Mouse (Mus musculus): ENCODE data around the gene Irak3. TPM values are rescaled to one million over a fixed set of nuclear protein-coding genes. Genes with fewer than 3 reads are reported as not detected.

Irak3 gene
- total RNA-seq, 2 experiments from 2014 or later = 2.1 to 2.4 TPM

DNA sequence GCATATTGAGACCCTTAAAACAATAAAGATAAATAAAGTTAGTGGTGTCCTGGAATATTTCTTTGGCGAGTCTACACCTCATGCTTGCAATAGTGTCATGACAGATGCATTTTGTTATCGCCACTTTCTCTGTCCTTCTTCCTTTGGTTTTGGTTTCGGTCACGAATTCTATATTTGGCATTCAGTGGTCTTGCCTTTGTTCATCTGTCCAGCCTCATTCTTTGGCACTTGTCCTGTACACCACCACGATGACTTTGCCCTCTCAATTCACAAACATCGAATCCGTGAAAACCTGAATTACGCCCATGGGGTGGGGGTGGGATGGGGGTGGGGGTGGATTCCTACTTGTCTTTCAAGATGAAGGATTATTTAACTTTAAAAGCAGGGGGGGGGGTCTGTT is 6.1 kb upstream of the Irak3 start:
- intact Hi-C loops (cut with DNase I) = no loop called here
- no peak for DNase-seq

DNA sequence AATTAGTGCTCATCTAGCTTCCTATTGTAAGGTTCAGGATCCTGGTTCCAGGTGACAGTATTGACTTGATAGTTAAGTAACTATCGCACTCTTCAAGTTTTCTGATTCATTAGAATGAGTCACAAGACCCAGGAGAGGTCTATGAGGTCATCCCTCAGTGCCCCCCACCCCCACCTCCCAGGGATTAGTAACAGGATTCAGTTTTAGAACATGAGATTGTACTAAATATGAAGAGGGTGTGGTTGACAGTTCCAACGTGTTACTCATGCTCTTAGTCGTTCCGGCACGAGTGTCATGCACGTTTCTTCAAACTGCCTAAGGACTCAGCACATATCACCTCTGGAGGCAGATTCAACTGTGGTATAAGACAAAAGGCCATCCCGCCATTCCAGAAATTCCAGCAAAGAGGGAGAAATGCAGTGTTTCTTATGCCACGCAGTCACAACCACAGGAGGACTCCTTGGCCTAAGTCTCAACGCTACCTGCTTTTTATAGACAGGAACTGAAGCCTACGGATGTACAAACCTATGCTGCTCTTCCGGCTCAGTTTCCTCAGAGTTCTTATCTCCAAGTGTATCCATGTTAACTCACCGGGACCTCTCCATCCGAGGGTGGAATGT is 2.8 kb upstream of the Irak3 start:
- no peak for DNase-seq
- intact Hi-C loops (cut with DNase I) = no loop called here

DNA sequence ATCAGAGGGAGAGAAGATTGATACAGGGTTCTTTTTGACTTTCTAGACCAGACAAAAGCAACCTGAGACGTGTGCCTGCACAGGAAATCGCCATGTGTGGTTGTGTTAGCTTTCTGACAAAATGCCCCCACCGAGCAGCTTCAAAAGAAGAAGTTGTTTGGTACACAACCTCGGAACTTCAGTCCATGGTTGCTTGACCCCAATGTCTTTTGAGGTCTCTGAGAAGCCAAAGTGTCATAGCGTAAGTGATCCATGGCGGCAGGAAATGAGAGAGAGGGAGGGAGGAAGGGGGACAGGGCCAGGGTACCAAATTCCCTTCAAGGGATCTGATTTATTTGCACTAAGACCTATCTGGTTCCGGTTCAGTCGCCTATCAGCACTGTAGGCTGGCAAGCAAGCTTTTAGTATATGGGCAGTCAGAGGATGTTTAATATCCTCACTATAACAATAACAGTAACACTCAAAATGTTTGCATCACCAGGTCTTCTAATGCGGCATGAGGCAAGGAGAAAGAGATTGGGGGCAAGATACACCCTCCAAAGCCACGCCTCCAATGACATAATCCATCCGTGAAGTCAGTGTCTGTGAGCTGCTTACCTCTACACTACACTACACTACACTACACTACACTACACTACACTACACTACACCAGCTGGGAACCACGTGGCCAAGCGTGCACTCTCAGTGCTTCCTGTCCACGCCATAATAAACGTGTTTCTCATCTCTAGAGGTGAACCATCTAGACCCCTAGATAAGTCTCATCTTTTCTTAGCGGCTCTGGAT is 729 bp upstream of the Irak3 start:
- no peak for DNase-seq
- intact Hi-C loops (cut with DNase I) = no loop called here

DNA sequence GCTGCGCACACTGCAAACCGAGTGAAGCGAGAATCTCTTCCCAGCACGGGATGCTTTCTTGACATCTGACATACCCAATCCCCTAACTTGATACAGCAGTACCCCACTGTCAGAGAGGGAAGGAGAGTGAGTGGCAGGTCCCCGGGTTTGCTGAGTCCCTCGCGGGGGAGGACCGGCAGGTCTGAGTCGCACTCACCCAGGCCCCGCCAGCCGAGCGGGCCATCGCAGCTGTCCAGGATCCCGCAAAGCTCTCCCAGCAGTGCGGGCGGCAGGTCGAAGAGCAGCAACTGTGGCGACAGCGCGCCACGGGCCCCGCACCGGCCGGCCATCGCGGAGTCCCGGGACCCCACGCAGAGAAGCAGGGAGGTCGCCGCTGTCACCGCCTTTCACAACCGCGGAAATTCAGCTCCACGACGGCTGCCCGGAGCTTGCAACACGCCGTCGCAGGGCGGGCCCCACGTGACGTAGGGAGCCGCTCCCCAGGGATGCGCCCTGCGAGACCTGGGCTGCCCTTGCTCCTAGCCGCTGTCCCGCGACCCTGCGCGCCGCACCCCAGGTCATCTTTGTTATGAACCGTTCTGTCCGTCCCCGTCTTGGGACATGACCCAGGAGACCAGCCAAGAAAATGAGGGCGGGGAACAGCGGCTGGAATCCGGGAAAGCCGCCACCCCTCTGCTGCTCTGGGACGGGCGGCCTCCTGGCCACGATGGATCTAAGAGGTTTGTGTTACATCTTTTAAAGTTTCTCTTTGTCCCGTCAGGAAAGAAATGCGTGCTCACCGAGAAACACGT is 604 bp downstream of the Irak3 start, which contains the start of gene Tmbim4:
Tmbim4 (plus strand) TSS at position 460 of the 791 bp plus-strand sequence.
- DNase-seq = peak; percentile 80 to 84
- intact Hi-C loops (cut with DNase I) = no loop called here

- intact Hi-C loops (cut with DNase I) = no loop called here
- DNase-seq = no peak
These were observed 4.7 kb downstream of the Irak3 start for GRCm38 (mm10) chr10:120197061-120197835.

- intact Hi-C loops (cut with DNase I) = no loop called here
- DNase-seq = no peak
These were observed 8.7 kb downstream of the Irak3 start for GRCm38 (mm10) chr10:120193255-120193654.

DNA sequence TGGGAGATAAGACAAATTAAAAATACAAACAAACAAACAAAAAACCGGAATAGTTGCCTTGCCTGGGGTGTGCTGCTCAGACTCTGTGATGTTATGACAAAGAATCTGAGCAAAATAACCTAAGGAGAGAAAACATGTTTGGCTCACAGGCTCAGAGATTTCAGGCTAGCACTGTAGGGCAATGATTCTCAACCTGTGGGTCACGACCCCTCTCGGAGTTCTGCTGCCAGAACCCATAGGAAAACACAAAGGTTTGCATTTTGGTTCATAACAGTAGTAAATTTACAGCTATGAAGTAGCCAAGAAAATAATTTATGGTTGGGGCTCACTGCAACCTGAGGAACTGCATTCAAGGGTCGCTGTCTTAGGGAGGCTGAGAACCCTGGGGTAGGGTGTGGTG is 9.7 kb downstream of the Irak3 start:
- DNase-seq = no peak
- intact Hi-C loops (cut with DNase I) = no loop called here

GRCm38 (mm10) chr10:120191165-120191564 is 10.8 kb downstream of the Irak3 start:
- intact Hi-C loops (cut with DNase I) = no loop called here
- no peak for DNase-seq

GRCm38 (mm10) chr10:120189782-120190181 is 12.1 kb downstream of the Irak3 start:
- DNase-seq = no peak
- intact Hi-C loops (cut with DNase I) = no loop called here

DNA sequence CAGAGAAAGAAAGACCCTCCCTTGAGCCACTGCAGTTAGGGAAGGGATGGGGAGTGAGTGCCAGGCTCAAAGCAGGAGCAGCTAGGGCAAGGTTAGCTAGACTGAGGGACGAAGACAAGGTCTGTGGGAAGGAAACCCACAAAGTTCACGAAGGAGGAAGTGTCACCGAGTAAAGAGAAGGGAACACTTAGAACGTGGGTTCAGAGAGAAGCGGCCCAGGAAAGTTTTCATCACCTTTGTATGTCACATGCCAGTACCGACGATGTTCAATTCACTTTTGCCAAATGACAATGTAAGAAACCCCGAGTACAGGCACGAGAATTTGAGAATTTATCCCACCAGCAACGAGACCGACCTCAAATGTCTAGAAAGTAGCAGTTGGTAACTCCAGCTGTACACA is 12.7 kb downstream of the Irak3 start:
- DNase-seq = no peak
- intact Hi-C loops (cut with DNase I) = no loop called here

- no peak for DNase-seq
- intact Hi-C loops (cut with DNase I) = no loop called here
These were observed 13.4 kb downstream of the Irak3 start for GRCm38 (mm10) chr10:120188513-120188912.

DNA sequence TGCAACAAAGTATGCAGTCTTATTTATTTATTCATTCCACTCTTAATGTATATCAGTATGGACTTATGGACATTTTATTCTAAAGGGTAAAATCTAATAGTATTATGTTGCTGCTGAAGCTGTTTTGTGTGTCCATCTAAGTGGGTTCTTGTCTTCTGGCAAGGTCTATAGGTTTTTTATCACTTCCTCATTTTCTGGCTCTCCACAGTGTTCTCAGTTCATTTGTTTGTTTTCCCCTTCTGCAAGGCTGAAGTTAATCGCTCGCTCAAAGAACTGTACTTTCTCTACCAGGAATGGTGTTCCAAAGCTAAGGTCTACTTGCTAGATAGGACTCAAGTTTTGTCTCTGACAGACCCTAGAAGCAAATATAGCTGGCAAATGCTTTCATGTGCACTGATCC is 18.6 kb downstream of the Irak3 start:
- no peak for DNase-seq
- intact Hi-C loops (cut with DNase I) = no loop called here

DNA sequence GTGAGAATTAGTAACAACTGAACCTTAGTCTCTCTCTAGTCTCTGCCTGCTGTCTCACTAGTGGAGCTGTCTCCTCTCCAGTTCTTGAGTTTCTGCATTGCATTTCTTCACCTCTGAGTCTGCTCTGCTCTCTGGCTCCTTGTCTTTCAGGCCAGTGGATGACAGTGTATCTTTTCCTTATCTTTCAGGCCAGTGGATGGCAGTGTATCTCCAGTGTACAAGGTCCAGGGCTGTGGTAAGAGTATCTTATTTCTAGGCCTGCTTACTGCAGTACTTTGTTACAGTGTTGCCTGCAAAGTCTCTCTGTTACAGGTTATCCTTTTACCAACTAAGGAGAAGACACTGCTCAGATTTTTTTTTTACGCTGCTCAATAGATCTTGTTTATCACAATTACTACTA is 19.0 kb downstream of the Irak3 start:
- DNase-seq = no peak
- intact Hi-C loops (cut with DNase I) = no loop called here

GRCm38 (mm10) chr10:120174192-120174705 is 27.7 kb downstream of the Irak3 start:
- DNase-seq = no peak
- intact Hi-C loops (cut with DNase I) = no loop called here

DNA sequence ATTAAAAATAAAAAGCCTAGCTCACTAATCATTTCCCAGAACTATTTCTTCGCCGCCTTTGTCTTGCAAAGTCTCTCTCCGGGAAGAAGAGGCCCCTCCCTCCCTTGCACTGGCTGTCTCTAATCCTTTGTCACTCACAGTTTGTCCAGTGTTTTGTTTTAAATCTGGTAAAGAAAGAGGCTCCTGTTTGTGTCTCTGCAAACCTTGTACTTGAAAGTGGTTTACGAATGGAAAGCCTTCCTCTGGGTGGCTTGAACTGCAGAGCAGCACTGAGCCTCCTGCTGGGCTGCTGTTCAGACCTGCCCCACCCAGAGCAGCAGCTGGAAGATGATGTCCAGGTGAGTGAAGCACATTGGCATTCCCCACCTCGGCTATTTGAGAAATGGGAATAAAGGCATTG is 30.6 kb downstream of the Irak3 start:
- no peak for DNase-seq
- intact Hi-C loops (cut with DNase I) = no loop called here

DNA sequence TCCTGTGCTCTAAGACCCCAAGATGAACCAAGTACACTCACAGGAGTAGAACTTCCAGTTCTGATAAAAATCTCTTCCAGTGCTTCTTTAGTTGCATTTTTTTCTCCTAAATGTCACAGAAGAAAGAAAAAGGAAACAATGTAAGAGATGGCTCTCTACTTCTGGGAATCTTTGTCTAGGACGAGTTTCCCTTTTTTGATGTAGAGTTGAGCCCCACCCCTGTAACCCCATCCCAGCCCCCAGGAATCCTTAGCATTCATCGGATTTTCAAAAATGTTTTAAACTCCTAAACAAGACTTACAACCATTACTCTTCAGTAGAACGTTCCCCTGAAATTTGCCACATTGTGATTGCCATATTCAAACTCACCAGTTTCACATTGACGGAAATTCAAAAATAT is 31.7 kb downstream of the Irak3 start:
- intact Hi-C loops (cut with DNase I) = no loop called here
- no peak for DNase-seq

GRCm38 (mm10) chr10:120169841-120170240 is 32.1 kb downstream of the Irak3 start:
- intact Hi-C loops (cut with DNase I) = no loop called here

GRCm38 (mm10) chr10:120169064-120169463 is 32.9 kb downstream of the Irak3 start:
- intact Hi-C loops (cut with DNase I) = no loop called here
- DNase-seq = no peak

More at GRCm38 (mm10) chr10:120169841-120170240, 32.1 kb downstream of the Irak3 start:
- no peak for DNase-seq

DNA sequence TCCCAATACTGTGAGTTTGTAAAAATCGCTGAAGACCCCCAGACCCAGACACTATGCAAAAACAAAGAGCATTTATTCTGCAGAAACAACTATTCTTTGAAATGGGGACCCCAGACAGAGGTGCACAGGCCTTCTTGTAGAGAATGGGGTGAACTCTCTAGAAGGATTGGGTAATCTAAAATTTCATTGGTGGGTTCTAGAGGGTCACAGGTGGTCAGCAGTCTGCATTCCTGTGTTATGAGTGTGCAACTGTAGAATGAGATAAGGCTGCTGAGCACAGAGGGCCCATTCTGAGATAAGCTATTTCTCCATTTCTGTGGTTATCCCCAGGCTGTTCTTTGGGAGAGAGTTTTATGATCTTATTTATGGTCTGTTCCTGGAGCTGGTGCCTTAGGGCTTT is 33.9 kb downstream of the Irak3 start:
- intact Hi-C loops (cut with DNase I) = no loop called here
- no peak for DNase-seq

DNA sequence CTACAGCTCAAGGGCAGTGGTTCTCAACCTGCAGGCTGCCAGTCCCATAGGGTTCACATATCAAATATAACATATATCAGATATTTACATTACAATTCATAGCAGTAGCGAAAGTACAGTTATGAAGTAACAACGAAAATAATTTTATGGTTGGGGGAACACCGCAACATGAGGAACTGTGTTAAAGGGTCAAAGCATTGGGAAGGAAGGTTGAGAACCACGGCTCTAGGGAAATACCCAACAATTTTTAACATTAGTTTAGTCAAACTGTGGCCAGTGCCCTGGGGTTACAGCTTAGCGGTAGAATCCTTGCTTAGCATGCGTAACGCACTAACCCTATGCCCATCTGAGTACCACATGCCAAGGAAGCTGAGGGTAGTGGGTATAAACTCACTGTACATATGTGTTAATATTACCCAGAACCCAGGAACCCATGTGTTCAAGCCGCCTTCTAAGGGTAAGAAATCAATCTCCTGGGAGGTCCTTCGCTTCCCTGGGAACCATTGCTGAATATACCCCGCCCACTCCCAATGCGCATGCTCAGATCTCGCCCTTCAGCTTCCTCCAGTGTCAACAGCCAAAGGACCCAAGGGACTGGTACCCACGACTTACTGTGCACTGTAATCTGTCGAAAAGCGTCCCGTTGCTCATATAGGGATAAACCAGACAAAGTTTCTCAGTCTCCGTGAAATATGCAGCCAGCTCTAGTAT is 36.0 kb downstream of the Irak3 start:
- intact Hi-C loops (cut with DNase I) = no loop called here
- no peak for DNase-seq

Data from gastrocnemius, postnatal 36 days (tissue).